In genomic region chr4:125125361-125125921, GRCm38 (mm10) we compare ENCODE assay signal across 10 mouse cellular contexts. TPM values are rescaled to one million over a fixed set of nuclear protein-coding genes. Genes with fewer than 3 reads are reported as not detected.
DNase-seq lines count a peak whose midpoint lies in the region; ATAC-seq lines count a peak whose summit lies in the region.
"Had no signal": no experiment of that assay in that cellular context is flagged by ENCODE, and none has a peak within 500 bp of the region (broad histone marks: within the 10 kb centered on the region; RNA-seq: fewer than 3 reads in every experiment).

No protein-coding gene starts in this region.

- no peaks in the 10 kb centered on the region for H3K36me3 ChIP-seq in intestine, embryonic 15.5 days
- H3K36me3 ChIP-seq: midbrain, embryonic 12.5 days had no signal

- no peaks in the 10 kb centered on the region for H3K9me3 ChIP-seq in intestine, embryonic 15.5 days
- H3K9me3 ChIP-seq: midbrain, embryonic 12.5 days had no signal

- no peaks in the 10 kb centered on the region for H3K27me3 ChIP-seq in intestine, embryonic 15.5 days (replicated peaks)

- H3K4me3 ChIP-seq in intestine, embryonic 15.5 days (replicated peaks), result no peak overlapping the region
- H3K4me3 ChIP-seq: midbrain, embryonic 12.5 days had no signal

- peak; percentile 40 to 54 for DNase-seq in heart, adult 18-20 months
- no peak for DNase-seq in heart, postnatal 4 days
- DNase-seq in 3134 (ENCODE audit: extremely low read depth, insufficient read length, low spot score), result peak; percentile 50
- peak; percentile 55 for DNase-seq in NIH3T3 (ENCODE audit: low read depth)
- DNase-seq in testis, postnatal 14 days (ENCODE audit: low spot score), result no peak
- no peak for DNase-seq in embryo, embryonic 11 days

- peak overlapping the region; percentile 24 for H3K4me2 ChIP-seq in intestine, embryonic 15.5 days (replicated peaks)
- H3K4me2 ChIP-seq: midbrain, embryonic 12.5 days had no signal

- peak overlapping the region; percentile 75 for H3K27ac ChIP-seq in intestine, embryonic 15.5 days
- H3K27ac ChIP-seq: kidney, postnatal 0 days; midbrain, embryonic 12.5 days had no signal

- H3K4me1 ChIP-seq in intestine, embryonic 15.5 days (replicated peaks), result peaks cover 45% of the 10 kb centered on the region

- ATAC-seq in intestine, embryonic 15.5 days, result no peak
- no peak for ATAC-seq in activated CD4-positive, CD25-positive, alpha-beta regulatory T cell, adult 4 months

- 70% methylated on average over 7 of the region's 7 CpGs for WGBS in intestine, embryonic 15.5 days

- H3K9ac ChIP-seq in intestine, embryonic 15.5 days, result no peak overlapping the region
- H3K9ac ChIP-seq: midbrain, embryonic 12.5 days had no signal

RNA-seq across cellular contexts. Expression of gene Zc3h12a, which starts 2.2 kb away (rescaled TPM):
- 1 to 10 TPM; 4.0 to 4.1 TPM for total RNA-seq in heart, adult 18-20 months (2021)
- 1 to 10 TPM; 2.4 to 3.2 TPM for total RNA-seq in heart, postnatal 4 days (2021)
- 1.4 and 1.8 TPM in 2 replicates for polyA plus RNA-seq in intestine, embryonic 15.5 days (2015; fragmentation: Nextera tagmentation; extraction: Ambion mirVana)
- 1 to 10 TPM; 5.0 to 5.9 TPM for polyA plus RNA-seq in activated CD4-positive, CD25-positive, alpha-beta regulatory T cell, adult 4 months (2017; shearing (Covaris generic))

RNA-seq across cellular contexts. Expression of gene Meaf6, which starts 40.5 kb away (rescaled TPM):
- total RNA-seq in heart, adult 18-20 months (2021), result 10 to 100 TPM; 18.3 to 23.4 TPM
- 10 to 100 TPM; 38.3 to 40.8 TPM for total RNA-seq in heart, postnatal 4 days (2021)
- 47.1 and 50.8 TPM in 2 replicates for polyA plus RNA-seq in intestine, embryonic 15.5 days (2015; fragmentation: Nextera tagmentation; extraction: Ambion mirVana)
- polyA plus RNA-seq in activated CD4-positive, CD25-positive, alpha-beta regulatory T cell, adult 4 months (2017; shearing (Covaris generic)), result 10 to 100 TPM; 62.6 to 68.1 TPM

RNA-seq across cellular contexts. Expression of gene Snip1, which starts 59.0 kb away (rescaled TPM):
- 1 to 10 TPM; 7.1 to 7.7 TPM for total RNA-seq in heart, adult 18-20 months (2021)
- 10 to 100 TPM; 11.6 to 13.7 TPM for total RNA-seq in heart, postnatal 4 days (2021)
- 24.6 and 28.2 TPM in 2 replicates for polyA plus RNA-seq in intestine, embryonic 15.5 days (2015; fragmentation: Nextera tagmentation; extraction: Ambion mirVana)
- 10 to 100 TPM in 1 of 2 experiments, 1 to 10 TPM in 1; 8.2 to 10.6 TPM for polyA plus RNA-seq in activated CD4-positive, CD25-positive, alpha-beta regulatory T cell, adult 4 months (2017; shearing (Covaris generic))

RNA-seq across cellular contexts. Expression of gene Dnali1, which starts 59.9 kb away (rescaled TPM):
- under 1 TPM in 1 of 2 experiments, not detected in 1; 0.33 TPM for total RNA-seq in heart, adult 18-20 months (2021)
- total RNA-seq in heart, postnatal 4 days (2021), result not detected
- not detected in 2 replicates for polyA plus RNA-seq in intestine, embryonic 15.5 days (2015; fragmentation: Nextera tagmentation; extraction: Ambion mirVana)
- polyA plus RNA-seq in activated CD4-positive, CD25-positive, alpha-beta regulatory T cell, adult 4 months (2017; shearing (Covaris generic)), result not detected

Comparison
In these comparisons a context has a peak if more than half of its experiments do, and no peak if none do; other contexts are left out.
1. DNase-seq: peak in heart, adult 18-20 months (2 of 2), 3134 (single experiment) and NIH3T3 (single experiment); none in heart, postnatal 4 days (single experiment), testis, postnatal 14 days (single experiment) and embryo, embryonic 11 days (single experiment).